Mouse (Mus musculus): Measurements from ENCODE around the gene Nkx2-3. TPM values are rescaled to one million over a fixed set of nuclear protein-coding genes. Genes with fewer than 3 reads are reported as not detected.

The Nkx2-3 gene
- not detected in 2 replicates for polyA plus RNA-seq (2012; rRNA removed)

- Histone ChIP-seq H3K27me3 (ENCODE audit: control insufficient read depth, insufficient read depth, low read length) (peaks cover 71% of the 10 kb centered on the region), H3K36me3 (ENCODE audit: control insufficient read depth, insufficient read depth, low read length) (no peaks in the 10 kb centered on the region), H3K4me1 (replicated peaks; ENCODE audit: control insufficient read depth, insufficient read depth, low read length) (peaks cover 12% of the 10 kb centered on the region; the same call in 1 of the 2 replicates), H3K4me3 (ENCODE audit: control insufficient read depth, insufficient read depth, low read length) (no peak within 1 kb of the TSS), H3K27ac (ENCODE audit: control insufficient read depth, insufficient read depth, low read length) (no peak within 1 kb of the TSS)
- TF ChIP-seq CTCF (IDR thresholded peaks at IDR 0.05; ENCODE audit: borderline replicate concordance, control insufficient read depth, extremely low read depth, insufficient read depth, low read length, poor library complexity): no peak
- no peak for TF ChIP-seq POLR2A (IDR thresholded peaks at IDR 0.05; ENCODE audit: control insufficient read depth, extremely low read depth, insufficient read depth, low read length, poor library complexity)
- no peak for DNase-seq
- WGBS: 7% methylated on average over 24 of the region's 24 CpGs
Measured at GRCm38 (mm10) chr19:43612051-43612450, at the start of gene Nkx2-3. Gene Nkx2-3, plus strand, starts transcription at chr19:43612325.

- H3K4me1 ChIP-seq (replicated peaks; ENCODE audit: control insufficient read depth, insufficient read depth, low read length): no peaks in the 10 kb centered on the region
- H3K27me3 ChIP-seq (ENCODE audit: control insufficient read depth, insufficient read depth, low read length): no peaks in the 10 kb centered on the region
- no peak overlapping the region for H3K27ac ChIP-seq (ENCODE audit: control insufficient read depth, insufficient read depth, low read length)
- TF ChIP-seq CTCF (IDR thresholded peaks at IDR 0.05; ENCODE audit: borderline replicate concordance, control insufficient read depth, extremely low read depth, insufficient read depth, low read length, poor library complexity): no peak
- no peak overlapping the region for H3K4me3 ChIP-seq (ENCODE audit: control insufficient read depth, insufficient read depth, low read length)
- H3K36me3 ChIP-seq (ENCODE audit: control insufficient read depth, insufficient read depth, low read length): no peaks in the 10 kb centered on the region
- WGBS: 88% methylated on average over 5 of the region's 5 CpGs
- DNase-seq: no peak
Measured at GRCm38 (mm10) chr19:43563166-43563565, 49.0 kb upstream of the Nkx2-3 start.

- Histone ChIP-seq H3K27ac (ENCODE audit: control insufficient read depth, insufficient read depth, low read length) (no peak overlapping the region), H3K4me1 (replicated peaks; ENCODE audit: control insufficient read depth, insufficient read depth, low read length) (peaks cover 4% of the 10 kb centered on the region; the same call in 1 of the 2 replicates), H3K4me3 (ENCODE audit: control insufficient read depth, insufficient read depth, low read length) (no peak overlapping the region), H3K36me3 (ENCODE audit: control insufficient read depth, insufficient read depth, low read length) (no peaks in the 10 kb centered on the region), H3K27me3 (ENCODE audit: control insufficient read depth, insufficient read depth, low read length) (peaks cover 4% of the 10 kb centered on the region; the same call in 1 of the 2 replicates)
- 76% methylated on average over 9 of the region's 9 CpGs for WGBS
- TF ChIP-seq CTCF (IDR thresholded peaks at IDR 0.05; ENCODE audit: borderline replicate concordance, control insufficient read depth, extremely low read depth, insufficient read depth, low read length, poor library complexity): no peak
- TF ChIP-seq POLR2A (IDR thresholded peaks at IDR 0.05; ENCODE audit: control insufficient read depth, extremely low read depth, insufficient read depth, low read length, poor library complexity): no peak
- peak; percentile 3 for DNase-seq
Measured at GRCm38 (mm10) chr19:43568298-43568697, 43.8 kb upstream of the Nkx2-3 start.

- DNase-seq: no peak
Measured at GRCm38 (mm10) chr19:43569133-43569532, 43.0 kb upstream of the Nkx2-3 start.

GRCm38 (mm10) chr19:43570831-43571790, 41.0 kb upstream of the Nkx2-3 start:
- Histone ChIP-seq H3K4me1 (replicated peaks; ENCODE audit: control insufficient read depth, insufficient read depth, low read length) (peaks cover 4% of the 10 kb centered on the region; the same call in 1 of the 2 replicates), H3K4me3 (ENCODE audit: control insufficient read depth, insufficient read depth, low read length) (peak overlapping the region; percentile 10; the same call in 1 of the 2 replicates), H3K27me3 (ENCODE audit: control insufficient read depth, insufficient read depth, low read length) (peaks cover 4% of the 10 kb centered on the region; the same call in 1 of the 2 replicates), H3K27ac (ENCODE audit: control insufficient read depth, insufficient read depth, low read length) (no peak overlapping the region), H3K36me3 (ENCODE audit: control insufficient read depth, insufficient read depth, low read length) (no peaks in the 10 kb centered on the region)
- DNase-seq: peak; percentile 73
- 13% methylated on average over 32 of the region's 32 CpGs for WGBS
- no peak for TF ChIP-seq POLR2A (IDR thresholded peaks at IDR 0.05; ENCODE audit: control insufficient read depth, extremely low read depth, insufficient read depth, low read length, poor library complexity)
- TF ChIP-seq CTCF (IDR thresholded peaks at IDR 0.05; ENCODE audit: borderline replicate concordance, control insufficient read depth, extremely low read depth, insufficient read depth, low read length, poor library complexity): peak; percentile 85

More at GRCm38 (mm10) chr19:43569133-43569532, 43.0 kb upstream of the Nkx2-3 start:
- no peak overlapping the region for H3K27ac ChIP-seq (ENCODE audit: control insufficient read depth, insufficient read depth, low read length)
- H3K36me3 ChIP-seq (ENCODE audit: control insufficient read depth, insufficient read depth, low read length): no peaks in the 10 kb centered on the region
- WGBS: 92% methylated on average over 6 of the region's 6 CpGs
- H3K4me1 ChIP-seq (replicated peaks; ENCODE audit: control insufficient read depth, insufficient read depth, low read length): peaks cover 4% of the 10 kb centered on the region; the same call in 1 of the 2 replicates
- peaks cover 4% of the 10 kb centered on the region; the same call in 1 of the 2 replicates for H3K27me3 ChIP-seq (ENCODE audit: control insufficient read depth, insufficient read depth, low read length)
- H3K4me3 ChIP-seq (ENCODE audit: control insufficient read depth, insufficient read depth, low read length): no peak overlapping the region
- TF ChIP-seq CTCF (IDR thresholded peaks at IDR 0.05; ENCODE audit: borderline replicate concordance, control insufficient read depth, extremely low read depth, insufficient read depth, low read length, poor library complexity) (no peak), POLR2A (IDR thresholded peaks at IDR 0.05; ENCODE audit: control insufficient read depth, extremely low read depth, insufficient read depth, low read length, poor library complexity) (no peak)

GRCm38 (mm10) chr19:43579081-43579796, 32.9 kb upstream of the Nkx2-3 start:
- H3K4me3 ChIP-seq (ENCODE audit: control insufficient read depth, insufficient read depth, low read length): no peak overlapping the region
- H3K36me3 ChIP-seq (ENCODE audit: control insufficient read depth, insufficient read depth, low read length): no peaks in the 10 kb centered on the region
- no peaks in the 10 kb centered on the region for H3K27me3 ChIP-seq (ENCODE audit: control insufficient read depth, insufficient read depth, low read length)
- H3K4me1 ChIP-seq (replicated peaks; ENCODE audit: control insufficient read depth, insufficient read depth, low read length): no peaks in the 10 kb centered on the region
- no peak for TF ChIP-seq POLR2A (IDR thresholded peaks at IDR 0.05; ENCODE audit: control insufficient read depth, extremely low read depth, insufficient read depth, low read length, poor library complexity)
- TF ChIP-seq CTCF (IDR thresholded peaks at IDR 0.05; ENCODE audit: borderline replicate concordance, control insufficient read depth, extremely low read depth, insufficient read depth, low read length, poor library complexity): no peak
- 51% methylated on average over 13 of the region's 13 CpGs for WGBS
- no peak for DNase-seq
- no peak overlapping the region for H3K27ac ChIP-seq (ENCODE audit: control insufficient read depth, insufficient read depth, low read length)

All from thymus, adult 2 months (tissue).